Mouse (Mus musculus): ENCODE data around the gene Lrrc43. TPM values are rescaled to one million over a fixed set of nuclear protein-coding genes. Genes with fewer than 3 reads are reported as not detected.
A peak's percentile ranks its signal among the peaks of the same experiment; 100 is the strongest.

Lrrc43 gene
- polyA plus RNA-seq, 1 experiment = not detected

GRCm38 (mm10) chr5:123512102-123512501 is 23.0 kb downstream of the Lrrc43 start:
- Histone ChIP-seq H3K27ac (ENCODE audit: insufficient read depth, low read length) (no peak overlapping the region), H3K4me3 (ENCODE audit: insufficient read depth, low read length) (no peak overlapping the region), H3K4me1 (ENCODE audit: control insufficient read depth, insufficient read depth, low read length) (peaks cover 7% of the 10 kb centered on the region)
- TF ChIP-seq CTCF (IDR thresholded peaks at IDR 0.05; ENCODE audit: borderline replicate concordance, insufficient read depth, low read length) (no peak), POLR2A (IDR thresholded peaks at IDR 0.05; ENCODE audit: low read depth, low read length) (no peak)

GRCm38 (mm10) chr5:123514871-123515270 is 25.8 kb downstream of the Lrrc43 start:
- Histone ChIP-seq H3K4me3 (ENCODE audit: insufficient read depth, low read length) (no peak overlapping the region), H3K4me1 (ENCODE audit: control insufficient read depth, insufficient read depth, low read length) (peaks cover 7% of the 10 kb centered on the region), H3K27ac (ENCODE audit: insufficient read depth, low read length) (no peak overlapping the region)
- TF ChIP-seq CTCF (IDR thresholded peaks at IDR 0.05; ENCODE audit: borderline replicate concordance, insufficient read depth, low read length) (no peak), POLR2A (IDR thresholded peaks at IDR 0.05; ENCODE audit: low read depth, low read length) (no peak)

DNA sequence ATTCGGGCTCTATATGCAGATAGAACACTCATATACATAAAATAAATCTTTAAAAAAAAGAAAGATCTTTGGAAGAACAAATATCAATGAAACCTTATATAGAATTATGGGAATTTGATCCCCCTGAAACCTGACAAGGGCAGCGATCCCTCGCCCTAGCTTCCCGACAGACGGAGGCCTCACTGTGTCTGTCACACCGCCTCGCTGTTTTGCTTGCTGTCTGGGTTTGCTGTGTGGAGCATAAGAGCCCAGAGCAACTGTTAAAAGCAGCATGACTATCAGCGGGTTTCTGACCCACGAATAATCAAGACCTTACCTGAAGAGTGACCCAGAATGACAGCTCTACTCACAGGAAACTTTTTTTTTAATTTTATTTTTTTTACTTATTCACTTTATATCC is 31.6 kb downstream of the Lrrc43 start:
- Histone ChIP-seq H3K4me1 (ENCODE audit: control insufficient read depth, insufficient read depth, low read length) (0 out of 2 replicates have a peak, but pooled peaks cover 2% of the 10 kb centered on the region), H3K4me3 (ENCODE audit: insufficient read depth, low read length) (no peak overlapping the region), H3K27ac (ENCODE audit: insufficient read depth, low read length) (no peak overlapping the region)
- TF ChIP-seq CTCF (IDR thresholded peaks at IDR 0.05; ENCODE audit: borderline replicate concordance, insufficient read depth, low read length) (no peak), POLR2A (IDR thresholded peaks at IDR 0.05; ENCODE audit: low read depth, low read length) (no peak)

GRCm38 (mm10) chr5:123521621-123522020 is 32.5 kb downstream of the Lrrc43 start:
- 0 out of 2 replicates have a peak, but pooled peaks cover 2% of the 10 kb centered on the region for H3K4me1 ChIP-seq (ENCODE audit: control insufficient read depth, insufficient read depth, low read length)

GRCm38 (mm10) chr5:123522166-123522565 is 33.1 kb downstream of the Lrrc43 start:
- Histone ChIP-seq H3K4me1 (ENCODE audit: control insufficient read depth, insufficient read depth, low read length) (0 out of 2 replicates have a peak, but pooled peaks cover 2% of the 10 kb centered on the region), H3K27ac (ENCODE audit: insufficient read depth, low read length) (no peak overlapping the region), H3K4me3 (ENCODE audit: insufficient read depth, low read length) (no peak overlapping the region)
- no peak for TF ChIP-seq CTCF (IDR thresholded peaks at IDR 0.05; ENCODE audit: borderline replicate concordance, insufficient read depth, low read length)
- no peak for TF ChIP-seq POLR2A (IDR thresholded peaks at IDR 0.05; ENCODE audit: low read depth, low read length)

More at GRCm38 (mm10) chr5:123521621-123522020, 32.5 kb downstream of the Lrrc43 start:
- no peak for TF ChIP-seq POLR2A (IDR thresholded peaks at IDR 0.05; ENCODE audit: low read depth, low read length)
- TF ChIP-seq CTCF (IDR thresholded peaks at IDR 0.05; ENCODE audit: borderline replicate concordance, insufficient read depth, low read length) = no peak
- H3K4me3 ChIP-seq (ENCODE audit: insufficient read depth, low read length) = no peak overlapping the region
- H3K27ac ChIP-seq (ENCODE audit: insufficient read depth, low read length) = no peak overlapping the region

- TF ChIP-seq POLR2A (IDR thresholded peaks at IDR 0.05; ENCODE audit: low read depth, low read length) = peak; percentile 95
- TF ChIP-seq CTCF (IDR thresholded peaks at IDR 0.05; ENCODE audit: borderline replicate concordance, insufficient read depth, low read length) = no peak
- 0 out of 2 replicates have a peak, but pooled peaks cover 2% of the 10 kb centered on the region for H3K4me1 ChIP-seq (ENCODE audit: control insufficient read depth, insufficient read depth, low read length)
- no peak within 1 kb of the TSS for H3K27ac ChIP-seq (ENCODE audit: insufficient read depth, low read length)
- peak within 1 kb of the TSS; percentile 92 for H3K4me3 ChIP-seq (ENCODE audit: insufficient read depth, low read length)
Measured at GRCm38 (mm10) chr5:123523692-123524392, 34.7 kb downstream of the Lrrc43 start, which contains the start of gene Diablo. TSS of gene Diablo (minus strand) at chr5:123524176.

- Histone ChIP-seq H3K27ac (ENCODE audit: insufficient read depth, low read length) (no peak overlapping the region), H3K4me1 (ENCODE audit: control insufficient read depth, insufficient read depth, low read length) (0 out of 2 replicates have a peak, but pooled peaks cover 2% of the 10 kb centered on the region), H3K4me3 (ENCODE audit: insufficient read depth, low read length) (peak overlapping the region; percentile 66)
- no peak for TF ChIP-seq POLR2A (IDR thresholded peaks at IDR 0.05; ENCODE audit: low read depth, low read length)
- TF ChIP-seq CTCF (IDR thresholded peaks at IDR 0.05; ENCODE audit: borderline replicate concordance, insufficient read depth, low read length) = no peak
Measured at GRCm38 (mm10) chr5:123524393-123524750, 35.3 kb downstream of the Lrrc43 start.

- peak within 1 kb of the TSS; percentile 66 for H3K4me3 ChIP-seq (ENCODE audit: insufficient read depth, low read length)
- TF ChIP-seq POLR2A (IDR thresholded peaks at IDR 0.05; ENCODE audit: low read depth, low read length) (no peak), CTCF (IDR thresholded peaks at IDR 0.05; ENCODE audit: borderline replicate concordance, insufficient read depth, low read length) (no peak)
- no peak within 1 kb of the TSS for H3K27ac ChIP-seq (ENCODE audit: insufficient read depth, low read length)
- H3K4me1 ChIP-seq (ENCODE audit: control insufficient read depth, insufficient read depth, low read length) = 0 out of 2 replicates have a peak, but pooled peaks cover 2% of the 10 kb centered on the region
Measured at GRCm38 (mm10) chr5:123525281-123525680, 36.2 kb downstream of the Lrrc43 start, which contains the start of gene Gm49027. TSS of gene Gm49027 (minus strand) at chr5:123525488.

DNA sequence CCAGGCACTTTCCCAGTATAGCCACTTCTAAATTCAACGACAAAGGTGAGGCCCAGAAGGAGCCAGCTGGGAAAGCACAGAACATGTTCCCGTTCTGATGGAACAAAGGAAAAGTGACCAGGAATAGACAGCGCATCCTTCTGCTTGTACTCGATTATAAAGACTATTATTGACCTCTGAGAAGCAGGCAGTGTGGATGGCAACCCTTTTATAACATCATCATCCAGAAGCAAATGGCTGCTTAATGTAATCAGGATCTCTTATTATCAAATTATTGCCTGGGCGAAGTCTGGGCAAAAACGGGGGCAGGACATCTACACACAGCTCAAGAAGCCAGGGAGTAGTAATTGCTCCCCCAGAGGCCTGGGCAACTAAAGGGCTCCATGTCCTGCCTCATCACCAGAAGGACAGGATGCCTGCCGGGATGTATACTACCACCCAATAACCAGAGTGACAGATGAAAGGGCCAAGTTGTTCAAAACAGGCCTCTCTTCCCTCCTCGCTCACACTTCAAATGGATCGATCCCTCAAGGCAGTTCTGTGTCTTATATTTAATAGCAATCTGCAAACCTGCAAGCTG is 36.9 kb downstream of the Lrrc43 start:
- Histone ChIP-seq H3K4me3 (ENCODE audit: insufficient read depth, low read length) (no peak overlapping the region), H3K27ac (ENCODE audit: insufficient read depth, low read length) (no peak overlapping the region), H3K4me1 (ENCODE audit: control insufficient read depth, insufficient read depth, low read length) (0 out of 2 replicates have a peak, but pooled peaks cover 2% of the 10 kb centered on the region)
- no peak for TF ChIP-seq POLR2A (IDR thresholded peaks at IDR 0.05; ENCODE audit: low read depth, low read length)
- TF ChIP-seq CTCF (IDR thresholded peaks at IDR 0.05; ENCODE audit: borderline replicate concordance, insufficient read depth, low read length) = no peak

GRCm38 (mm10) chr5:123528641-123529040 is 39.5 kb downstream of the Lrrc43 start:
- no peak for TF ChIP-seq POLR2A (IDR thresholded peaks at IDR 0.05; ENCODE audit: low read depth, low read length)
- no peak for TF ChIP-seq CTCF (IDR thresholded peaks at IDR 0.05; ENCODE audit: borderline replicate concordance, insufficient read depth, low read length)
- Histone ChIP-seq H3K27ac (ENCODE audit: insufficient read depth, low read length) (no peak overlapping the region), H3K4me1 (ENCODE audit: control insufficient read depth, insufficient read depth, low read length) (no peaks in the 10 kb centered on the region), H3K4me3 (ENCODE audit: insufficient read depth, low read length) (no peak overlapping the region)
